Mouse (Mus musculus) thymus, adult 2 months (tissue): ENCODE data around the gene Myrip.

Source experiments
- CTCF ChIP-seq: fragments of 200-500 bp; IDR thresholded peaks from 2 replicates; pipeline ENCODE4 v1.5.1; 2012; ENCODE audit warnings: mild to moderate bottlenecking, control low read depth, low read length, moderate library complexity, borderline replicate concordance; ENCODE audit not compliant: control insufficient read depth, poor library complexity, insufficient read depth; ENCODE audit errors: extremely low read depth
- POLR2A ChIP-seq: fragments of 200-500 bp; IDR thresholded peaks from 2 replicates; pipeline ENCODE4 v1.6.1; 2012; ENCODE audit warnings: mild to moderate bottlenecking, low read length, control low read depth, moderate library complexity; ENCODE audit not compliant: control insufficient read depth, poor library complexity, insufficient read depth; ENCODE audit errors: extremely low read depth

GRCm38 (mm10) chr9:120444642-120445041 is 143.3 kb downstream of the Myrip start:
- TF ChIP-seq CTCF, result no peak
- no peak for TF ChIP-seq POLR2A
